Mouse (Mus musculus) adrenal gland (tissue): ENCODE results near the gene Rab11fip5.

Experiments
- intact Hi-C: fragments of 180-260 bp; cut with DNase I; formaldehyde crosslinking; loops from one replicate; pipeline ENCODE4 v1.15.1; 2025
- microRNA-seq, 2 experiments: library from miRNA; unstranded; fragments of <30 nt; microRNA quantifications; one replicate each; pipeline ENCODE4; 2019

Rab11fip5 gene

DNA sequence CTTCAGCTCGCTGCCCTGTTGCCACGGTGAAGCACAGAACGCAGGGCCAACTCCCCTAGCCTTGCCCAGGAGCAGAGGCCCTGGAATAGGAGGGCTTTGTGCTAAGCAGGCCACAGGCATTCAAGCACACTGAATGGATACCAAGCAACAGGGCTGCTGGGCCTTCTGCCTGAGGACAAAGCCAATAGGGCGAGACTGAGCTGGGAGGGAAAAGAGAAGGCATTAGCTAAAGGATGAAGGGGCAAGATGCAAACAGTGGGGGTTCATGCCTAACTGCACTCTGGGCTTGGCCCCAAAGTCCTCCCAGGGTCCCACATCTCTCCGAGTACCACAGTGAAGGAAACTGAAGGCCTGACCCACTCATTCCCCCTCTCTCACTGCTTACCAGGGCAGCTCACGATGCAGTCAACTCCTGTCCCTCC is 54.0 kb downstream of the Rab11fip5 start:
- intact Hi-C loops, result no loop called here

DNA sequence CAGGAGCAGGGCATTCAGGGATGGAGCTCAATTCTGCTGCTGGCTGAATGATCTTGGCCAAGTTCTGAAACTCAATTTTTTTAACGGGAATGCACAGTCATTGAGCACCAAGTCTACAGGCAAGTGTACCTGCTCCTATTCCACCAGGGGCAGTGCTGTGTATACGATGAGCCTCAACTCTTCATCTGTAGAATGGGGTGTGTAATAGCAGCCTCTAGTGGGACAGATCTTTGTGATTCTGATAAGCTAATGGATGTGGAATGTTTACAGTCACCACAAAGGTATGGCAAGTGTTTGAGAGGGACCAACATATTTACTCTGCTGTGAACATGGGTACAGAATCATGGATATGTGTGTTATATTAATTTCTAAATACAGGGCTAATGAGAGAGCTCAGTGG is 58.2 kb downstream of the Rab11fip5 start:
- intact Hi-C loops, result no loop called here

DNA sequence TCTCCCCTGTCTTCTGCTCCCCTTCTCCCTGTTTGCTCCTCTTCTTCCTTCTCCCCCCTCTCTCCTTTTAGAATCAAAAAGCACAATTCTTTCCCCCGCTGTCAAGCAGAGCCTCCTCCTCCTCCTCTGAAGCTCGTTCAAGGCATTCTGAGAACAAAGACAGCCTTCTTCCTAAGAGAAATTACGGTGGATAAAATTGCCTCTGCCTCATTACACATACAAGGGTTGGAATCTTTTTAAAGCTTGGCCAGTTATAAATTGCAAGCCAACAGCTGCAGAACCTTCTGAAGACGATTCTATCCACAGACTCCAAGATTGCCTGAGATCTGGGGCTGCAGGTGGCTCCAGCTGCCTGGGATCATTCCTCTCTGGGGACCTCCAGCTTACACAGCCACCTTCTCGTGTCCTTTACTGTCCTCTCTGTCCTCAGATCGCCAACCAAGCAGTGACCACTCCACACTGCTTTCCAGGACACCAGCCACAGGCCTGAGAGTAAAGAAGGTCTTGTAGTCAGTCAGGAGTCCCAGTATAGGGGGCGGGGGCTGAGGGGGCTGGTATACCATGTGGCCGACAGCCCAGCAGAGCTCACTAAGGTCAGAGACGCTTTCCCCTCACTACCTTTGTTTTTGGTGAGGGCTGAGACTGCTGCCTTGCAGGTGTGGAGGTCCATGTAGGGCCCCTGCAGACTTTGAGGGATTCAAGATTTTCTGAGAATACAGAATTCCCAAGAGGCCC is 60.2 kb downstream of the Rab11fip5 start:
- intact Hi-C loops, result no loop called here

DNA sequence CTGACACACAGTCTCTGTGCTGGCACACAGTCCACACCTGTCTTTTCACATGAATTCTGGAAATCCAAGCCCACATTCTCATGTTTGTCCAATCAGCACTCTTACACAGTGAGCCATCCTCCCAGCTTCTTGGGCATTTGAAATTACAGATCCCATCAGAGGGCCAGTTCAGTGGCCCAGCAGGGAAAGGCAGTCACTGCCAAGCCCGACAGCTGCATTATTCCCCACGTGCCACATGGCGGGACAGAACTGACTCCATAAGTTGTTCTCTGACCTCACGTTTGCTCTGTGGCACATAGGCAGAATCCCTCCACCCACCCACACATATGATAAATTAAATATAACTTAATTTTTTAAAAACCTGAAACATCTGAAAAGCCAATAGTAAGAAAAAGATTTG is 66.5 kb downstream of the Rab11fip5 start:
- intact Hi-C loops, result no loop called here

DNA sequence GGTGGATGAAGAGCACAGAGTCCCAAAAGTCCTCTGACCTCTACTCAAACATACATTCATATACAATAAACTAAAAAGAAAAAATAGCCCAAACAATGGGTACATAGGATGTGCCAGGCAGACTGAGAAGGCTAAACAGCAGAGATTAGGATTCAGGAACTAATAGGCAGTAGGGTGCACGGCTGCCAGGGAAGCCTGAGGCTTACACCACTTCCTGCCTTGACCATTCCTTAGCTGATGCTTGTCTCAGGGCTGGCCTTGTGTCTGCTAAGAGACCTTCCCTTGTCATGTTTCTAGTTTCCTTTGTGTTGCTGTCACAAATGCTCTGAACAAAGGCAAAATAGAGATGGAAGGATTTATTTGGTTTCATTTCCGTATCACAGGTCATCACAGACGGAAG is 68.1 kb downstream of the Rab11fip5 start:
- intact Hi-C loops, result no loop called here

DNA sequence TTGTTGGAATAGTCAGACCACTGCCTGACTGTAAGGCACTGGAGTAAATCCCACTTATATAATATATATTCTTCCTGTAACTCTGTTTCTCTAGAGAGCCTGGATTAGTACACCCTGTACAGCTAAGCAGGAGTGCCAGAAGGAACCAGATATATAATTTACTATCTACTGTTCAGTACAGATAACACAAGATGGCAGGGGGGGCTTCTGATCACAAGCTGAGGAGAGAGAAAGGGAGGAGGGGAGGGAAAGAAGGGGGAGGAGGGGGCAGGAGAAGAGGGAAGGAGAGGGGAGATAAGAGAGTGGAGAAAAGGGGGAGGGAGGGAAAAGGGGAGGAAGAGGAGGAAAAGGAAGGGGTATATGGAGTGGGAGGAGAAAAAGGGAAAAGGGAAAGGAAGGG is 68.6 kb downstream of the Rab11fip5 start:
- intact Hi-C loops, result no loop called here

DNA sequence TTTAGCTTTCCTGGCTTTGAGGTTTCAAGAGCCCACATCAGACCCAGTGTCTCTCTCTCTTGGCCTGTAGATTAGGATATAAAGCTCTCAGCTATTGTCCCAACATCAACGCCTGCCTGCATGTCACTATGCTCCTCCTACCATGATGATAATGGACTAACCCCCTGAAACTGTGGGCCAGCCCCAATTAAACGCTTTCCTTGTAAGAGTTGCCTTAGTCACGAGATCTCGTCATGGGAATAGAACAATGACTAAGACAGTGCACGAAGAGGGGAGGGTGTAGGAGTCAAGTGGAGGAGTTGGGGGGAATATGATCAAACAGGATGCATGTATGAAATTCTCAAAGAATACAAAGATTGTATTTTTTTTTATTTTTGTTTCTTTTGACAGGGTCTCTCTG is 69.5 kb downstream of the Rab11fip5 start:
- intact Hi-C loops, result no loop called here

DNA sequence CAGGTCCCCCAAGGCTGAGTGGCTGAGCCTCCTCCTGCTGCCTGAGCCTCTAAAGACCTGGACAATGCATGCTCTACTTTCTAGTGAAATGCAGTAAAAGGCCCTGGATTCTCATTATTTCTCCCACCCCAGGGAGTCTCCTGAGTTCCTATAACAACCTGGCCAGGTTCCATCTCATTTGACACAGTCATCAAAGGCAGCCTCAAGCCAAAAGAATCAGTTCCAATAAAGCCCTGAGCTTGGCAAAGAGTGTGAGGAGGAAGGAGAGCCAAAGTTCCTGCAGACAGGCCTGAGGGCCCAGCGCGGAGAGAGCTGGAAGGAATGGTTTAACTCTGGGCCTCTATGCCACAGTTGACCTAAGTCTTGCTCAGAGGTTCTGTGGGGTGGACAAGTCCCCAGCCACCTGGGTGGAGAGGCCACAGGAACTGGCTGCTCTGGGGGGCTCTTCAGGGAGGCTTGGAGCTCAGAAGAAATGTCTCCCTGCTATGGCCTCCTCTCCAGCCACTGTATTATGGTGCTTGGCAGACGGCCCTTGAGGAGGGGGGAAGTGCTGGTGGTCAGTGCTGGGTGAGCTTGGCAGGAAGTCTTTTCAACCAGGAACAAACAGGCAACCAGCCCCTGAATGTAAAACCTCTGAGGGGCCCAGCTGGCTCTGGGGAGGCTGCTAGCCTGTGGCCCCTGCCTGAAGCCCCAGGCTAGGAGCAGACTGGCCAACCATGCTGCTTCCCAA is 71.9 kb downstream of the Rab11fip5 start:
- intact Hi-C loops, result no loop called here

DNA sequence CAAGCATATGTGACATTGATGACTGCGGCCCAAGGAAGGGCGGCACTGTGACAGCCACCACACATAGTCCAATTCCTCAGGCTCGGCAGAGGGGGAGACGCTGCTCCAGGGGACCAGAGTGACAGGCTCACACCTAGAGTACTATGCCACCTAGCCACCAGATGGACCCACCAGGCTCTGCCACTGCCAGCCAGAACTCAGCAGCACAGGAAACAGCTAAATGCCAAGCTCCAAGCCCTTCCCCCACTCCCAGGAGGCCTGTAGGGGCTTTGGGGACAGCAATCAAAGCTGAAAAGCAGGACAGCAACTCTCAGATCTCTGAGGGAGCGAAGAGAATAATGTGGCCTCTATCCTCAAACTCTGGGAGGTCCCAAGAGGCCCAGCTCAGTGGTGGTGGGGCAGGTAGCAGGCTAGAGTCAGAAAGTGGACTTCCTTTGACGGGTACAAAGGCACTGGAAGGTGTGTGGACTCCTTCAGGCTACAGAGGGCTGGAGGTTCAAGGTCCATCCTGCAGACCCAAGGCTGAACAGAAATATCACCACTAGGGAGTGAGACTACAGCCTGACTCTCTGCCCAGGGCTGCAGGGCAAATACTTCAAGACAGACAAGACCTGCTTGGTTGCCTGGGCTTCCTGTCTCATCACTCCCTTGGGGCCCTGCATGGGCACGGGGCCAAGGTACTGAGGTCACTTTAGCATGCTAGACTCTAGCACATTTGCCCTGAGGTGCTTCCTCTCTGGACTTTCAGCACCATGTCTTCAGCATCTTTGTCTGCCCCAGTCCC is 78.9 kb downstream of the Rab11fip5 start:
- intact Hi-C loops, result no loop called here

DNA sequence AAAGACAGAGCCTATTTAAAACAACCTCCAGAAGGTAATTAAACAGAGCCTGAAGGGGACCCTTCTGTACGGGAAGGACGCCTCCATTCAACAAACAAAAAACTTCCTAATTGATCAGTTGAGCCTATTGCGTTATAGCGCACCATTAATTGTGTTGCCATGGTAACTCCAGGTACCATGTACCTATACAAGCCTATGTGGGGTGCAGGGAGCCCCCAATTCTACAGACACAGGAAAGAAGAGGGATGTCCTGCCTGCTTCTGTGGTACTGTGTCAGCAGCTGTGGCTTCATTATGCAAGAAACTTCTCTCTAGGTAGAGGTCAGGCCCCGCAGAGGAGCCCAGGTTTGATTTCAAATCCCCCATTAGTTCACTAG is 80.4 kb downstream of the Rab11fip5 start:
- intact Hi-C loops, result no loop called here

DNA sequence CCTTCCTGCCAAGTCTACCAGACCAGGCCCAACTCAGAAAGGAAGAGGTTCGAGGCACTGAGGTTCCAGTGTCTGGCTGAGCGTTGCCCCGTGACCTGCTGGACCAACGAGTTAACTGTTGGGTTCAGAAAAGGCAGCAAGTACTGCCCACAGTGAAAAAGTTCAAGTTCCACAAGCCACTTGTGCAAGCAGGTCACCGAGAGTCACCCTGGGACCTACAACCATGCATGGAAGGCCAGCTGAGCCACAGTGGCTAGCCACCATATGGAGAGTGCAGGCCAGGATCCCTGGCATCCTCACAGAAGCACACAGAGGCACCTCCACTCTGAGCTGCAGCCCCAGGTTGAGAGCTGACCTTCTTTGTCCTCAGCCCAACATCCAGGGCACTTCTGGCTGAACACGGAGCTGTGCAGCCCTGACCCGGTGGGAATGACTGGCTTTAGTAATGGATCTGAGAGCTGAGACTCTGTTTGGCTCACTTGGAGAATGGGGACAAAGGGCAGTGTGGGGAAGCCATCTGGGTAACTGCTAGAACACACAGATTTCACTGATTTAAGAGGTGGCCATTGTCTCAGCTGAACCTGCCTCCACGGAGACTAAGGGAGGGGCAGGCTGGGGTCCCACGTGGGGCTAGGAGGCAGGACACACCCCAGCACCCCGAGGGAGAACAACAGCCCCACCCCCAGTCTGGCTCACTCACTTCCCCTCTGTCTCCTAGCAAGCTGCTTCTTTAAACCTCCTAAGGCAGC is 81.0 kb downstream of the Rab11fip5 start:
- intact Hi-C loops, result no loop called here

DNA sequence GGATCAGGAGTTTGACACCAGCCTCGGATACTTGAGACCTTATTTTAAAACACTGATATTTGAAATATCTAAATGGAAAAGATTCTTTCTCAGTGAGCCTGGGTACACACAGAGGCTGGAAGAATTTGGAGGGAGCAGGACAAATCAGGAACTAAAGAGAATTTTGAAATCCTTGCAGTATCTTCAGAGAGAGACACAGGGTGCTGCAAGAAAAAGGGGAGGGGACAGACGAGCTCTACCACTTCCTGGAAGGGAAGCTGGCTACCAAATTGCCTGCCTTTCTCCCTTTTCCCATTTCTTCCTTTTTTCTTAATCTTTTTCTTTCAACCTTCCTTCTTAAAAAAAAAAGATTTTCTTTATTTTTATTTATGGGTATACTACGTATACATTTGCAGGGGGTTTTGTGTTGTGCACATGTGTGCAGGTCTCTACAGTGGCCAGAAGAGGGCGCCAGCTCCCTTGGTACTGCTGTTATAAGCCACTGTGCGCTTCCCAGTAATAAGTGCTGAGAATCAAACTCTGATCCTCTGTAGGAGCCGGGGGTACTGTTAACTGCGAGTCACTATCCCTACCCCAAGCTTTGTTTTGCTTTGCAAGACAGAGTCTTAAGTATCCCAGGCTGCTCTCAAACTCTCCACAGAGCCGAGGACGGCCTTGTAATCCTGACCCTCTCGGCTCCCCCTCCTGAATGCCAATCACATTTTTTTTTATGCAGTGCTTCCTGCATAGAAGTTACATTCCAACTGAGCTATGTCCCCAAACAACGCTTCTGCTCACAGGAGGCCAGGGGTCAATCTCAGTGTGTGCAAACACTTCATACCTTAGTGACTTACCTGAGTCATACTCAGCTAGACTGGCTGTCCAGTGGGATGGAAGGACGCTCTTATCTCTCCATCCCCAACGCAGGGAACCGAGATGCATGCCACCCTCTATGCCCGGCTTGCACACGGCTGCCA is 83.3 kb downstream of the Rab11fip5 start:
- intact Hi-C loops, result no loop called here

DNA sequence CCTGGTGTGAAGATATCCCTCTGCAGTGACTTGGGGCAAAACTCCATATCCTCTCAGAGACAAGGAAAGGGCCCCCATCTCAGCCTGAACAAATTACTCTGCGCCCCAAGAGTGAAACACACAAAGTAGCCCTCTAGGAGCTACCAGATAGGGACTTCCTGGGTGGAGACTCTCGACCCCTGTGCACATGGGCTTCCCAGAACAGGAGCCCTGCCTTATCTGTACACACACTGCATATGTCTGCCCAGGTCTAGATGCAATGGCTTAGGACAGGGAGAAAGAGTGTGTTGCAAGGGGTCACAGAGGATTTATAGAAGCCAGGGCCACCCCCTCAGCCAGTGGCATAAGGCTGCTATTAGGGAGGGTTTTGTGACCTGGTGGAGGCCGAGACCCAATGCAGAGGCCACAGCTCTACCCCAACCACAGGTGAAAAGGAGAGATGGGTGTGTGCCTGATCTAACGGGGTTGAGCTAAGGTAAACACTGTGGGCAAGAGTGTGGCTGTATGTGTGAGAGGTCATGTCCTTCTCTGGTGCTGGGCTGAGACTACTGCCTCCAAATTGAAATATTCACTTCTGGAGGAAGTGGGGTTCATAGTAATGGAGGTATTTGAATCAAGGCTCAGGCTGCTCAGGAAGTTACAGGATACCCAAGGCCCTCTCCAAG is 86.1 kb downstream of the Rab11fip5 start:
- intact Hi-C loops, result no loop called here

DNA sequence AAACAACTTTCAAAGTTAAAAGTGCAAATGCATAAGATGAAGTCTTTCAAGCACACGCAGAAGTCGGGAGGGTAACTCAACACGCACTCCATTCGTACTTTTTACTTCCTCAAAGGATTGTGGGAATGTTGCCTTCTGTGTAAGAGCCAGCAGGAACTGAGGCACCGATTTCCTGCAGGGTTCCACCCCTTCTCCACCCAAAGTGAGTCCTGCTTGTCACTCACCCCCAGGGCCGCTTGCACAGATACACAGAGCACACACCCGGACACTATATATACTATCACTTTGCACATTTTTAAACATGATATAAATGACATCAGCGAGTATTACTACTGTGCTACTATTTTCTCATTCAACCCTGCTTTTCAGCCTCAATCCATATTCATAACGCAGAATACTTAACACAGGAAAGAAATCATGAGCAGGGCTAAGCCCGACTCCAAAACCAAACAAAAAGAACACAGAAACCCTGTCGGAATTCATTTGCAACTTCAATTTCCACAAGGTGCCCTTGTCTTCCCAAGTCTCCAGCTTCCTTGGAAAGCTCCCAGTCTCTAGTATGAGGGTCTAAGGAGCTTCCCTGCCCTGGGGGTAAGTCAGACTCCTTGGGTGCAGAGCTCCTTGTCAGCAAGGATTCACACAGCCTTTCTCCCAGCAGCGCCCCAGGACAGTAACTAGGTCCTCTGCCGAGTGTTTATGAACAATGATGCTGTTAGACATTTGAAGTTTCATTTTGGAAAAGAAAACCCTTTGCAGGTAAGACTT is 88.0 kb downstream of the Rab11fip5 start:
- intact Hi-C loops, result no loop called here

Small RNA genes lying within 50 kb of the gene (microRNA-seq; reads per million reads assigned to microRNA genes)
- gene Mir705, result 0 reads per million in 2 experiments
